Mouse (Mus musculus) heart, embryonic 11.5 days (tissue): Measurements from ENCODE around the gene Macrod2. TPM values are rescaled to one million over a fixed set of nuclear protein-coding genes. Genes with fewer than 3 reads are reported as not detected.

ENCODE experiments used
- ATAC-seq: fragments of 200-750 bp; cut with Nextera tagmentation; replicated peaks from 2 replicates; pipeline ENCODE4 v1.8.0; 2017; ENCODE audit warnings: moderate library complexity; ENCODE audit not compliant: insufficient number of reproducible peaks, low FRiP score, low TSS enrichment
- H3K27ac ChIP-seq: fragments of 300-500 bp; sonication (generic); 2 replicates; pipeline ENCODE4 v1.5.1; 2014; ENCODE audit warnings: mild to moderate bottlenecking, low read depth, low read length
- H3K27me3 ChIP-seq: fragments of 300-500 bp; sonication (generic); 2 replicates; pipeline ENCODE4 v1.6.1; 2014; ENCODE audit warnings: mild to moderate bottlenecking, low read length, mixed read lengths; ENCODE audit not compliant: control insufficient read depth, insufficient read depth
- H3K36me3 ChIP-seq: fragments of 300-500 bp; sonication (generic); 2 replicates; pipeline ENCODE4 v1.6.1; 2014; ENCODE audit warnings: mild to moderate bottlenecking, low read length, moderate library complexity, mixed read lengths; ENCODE audit not compliant: control insufficient read depth, insufficient read depth
- H3K4me1 ChIP-seq: fragments of 300-500 bp; sonication (generic); 2 replicates; pipeline ENCODE4 v1.6.1; 2014; ENCODE audit warnings: low read length; ENCODE audit not compliant: control insufficient read depth, insufficient read depth
- H3K4me2 ChIP-seq: fragments of 300-500 bp; sonication (generic); 2 replicates; pipeline ENCODE4 v1.6.1; 2014; ENCODE audit warnings: mild to moderate bottlenecking, moderate library complexity
- H3K4me3 ChIP-seq: fragments of 300-500 bp; sonication (generic); 2 replicates; pipeline ENCODE4 v1.5.1; 2014; ENCODE audit warnings: low read depth, low read length
- H3K9ac ChIP-seq: fragments of 300-500 bp; sonication (generic); 2 replicates; pipeline ENCODE4 v1.6.1; 2014; ENCODE audit warnings: mild to moderate bottlenecking, low read depth, low read length, moderate library complexity
- H3K9me3 ChIP-seq: fragments of 300-500 bp; sonication (generic); replicated peaks from 2 replicates; pipeline ENCODE4 v1.6.1; 2016; ENCODE audit warnings: low read length; ENCODE audit not compliant: control insufficient read depth
- WGBS: fragments of 180-500 bp; shearing (Covaris S2); extraction: QIAGEN DNeasy Blood & Tissue Kit; methylation state at CpG from one replicate; pipeline ENCODE4 v1.1.7; 2014; ENCODE audit not compliant: insufficient replicate concordance; 5-methylcytosine and 5-hydroxymethylcytosine counted together
- polyA plus RNA-seq: library from polyadenylated mRNA; unstranded; fragments of >200 nt; fragmentation: Nextera tagmentation; extraction: Ambion mirVana; gene quantifications from 2 replicates; pipeline ENCODE4 v1.2.1, GENCODE M21; 2014

Gene Macrod2
- polyA plus RNA-seq, 1 experiment from 2014 or later = 20.5 TPM

DNA sequence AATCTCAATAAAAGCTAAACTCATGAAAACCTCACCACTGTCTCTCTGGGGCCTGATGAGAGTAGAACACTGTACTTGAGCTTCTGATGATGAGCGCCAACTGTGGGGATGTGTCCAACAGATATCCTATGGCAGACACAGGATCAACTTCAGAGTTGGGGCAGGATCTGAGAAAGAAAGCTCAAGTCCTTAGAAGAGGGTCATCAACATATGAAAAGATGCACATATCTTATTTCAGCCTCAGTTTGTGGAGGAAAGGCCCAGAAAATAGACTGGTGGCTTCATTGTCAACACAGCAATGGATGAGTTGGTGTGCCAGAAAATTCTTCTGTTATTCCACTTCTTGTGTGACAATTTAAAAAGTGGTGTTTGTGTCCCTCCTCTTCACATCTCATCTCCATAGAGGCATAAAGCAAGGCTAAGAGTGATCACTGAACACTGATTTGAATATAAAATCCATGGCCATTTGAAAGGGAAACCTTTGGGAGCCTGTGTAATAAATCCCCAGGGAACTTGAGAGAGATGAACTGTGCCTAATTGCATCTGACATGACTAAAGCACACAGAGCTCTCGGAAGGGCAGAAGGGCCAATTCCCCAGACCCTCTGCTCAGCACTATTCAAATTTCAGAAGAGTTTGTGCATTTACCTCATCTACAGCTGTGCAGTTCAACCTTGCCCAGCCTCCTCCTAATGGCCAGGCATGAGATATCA, 806.4 kb downstream of the Macrod2 start:
- H3K4me3 ChIP-seq = no peak overlapping the region
- WGBS = 85% methylated on average over 2 of the region's 2 CpGs
- no peaks in the 10 kb centered on the region for H3K9me3 ChIP-seq
- H3K4me2 ChIP-seq = no peak overlapping the region
- H3K4me1 ChIP-seq = no peaks in the 10 kb centered on the region
- no peaks in the 10 kb centered on the region for H3K27me3 ChIP-seq
- H3K27ac ChIP-seq = no peak overlapping the region
- ATAC-seq = no peak
- H3K9ac ChIP-seq = no peak overlapping the region
- H3K36me3 ChIP-seq = no peaks in the 10 kb centered on the region

DNA sequence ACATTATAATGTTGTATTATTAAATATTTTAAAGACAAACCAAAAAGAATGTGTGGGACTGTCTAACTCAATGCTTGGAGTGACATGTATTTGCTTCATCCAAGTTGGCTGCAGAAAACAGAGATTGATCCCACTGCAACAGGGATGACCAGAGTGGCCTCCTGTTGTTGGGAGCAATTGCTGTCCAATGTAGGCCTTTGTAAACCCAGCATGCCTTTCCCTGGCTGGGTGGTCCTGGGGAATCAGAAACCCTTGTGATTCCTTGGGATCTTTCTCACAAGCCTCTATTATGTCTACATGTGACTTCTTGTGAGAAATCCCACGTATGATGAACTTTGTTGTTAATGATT, 806.9 kb downstream of the Macrod2 start:
- 85% methylated on average over 1 of the region's 1 CpGs for WGBS
- Histone ChIP-seq H3K9me3 (no peaks in the 10 kb centered on the region), H3K27ac (no peak overlapping the region), H3K4me3 (no peak overlapping the region), H3K36me3 (no peaks in the 10 kb centered on the region), H3K27me3 (no peaks in the 10 kb centered on the region), H3K9ac (no peak overlapping the region), H3K4me2 (no peak overlapping the region), H3K4me1 (no peaks in the 10 kb centered on the region)
- ATAC-seq = no peak

DNA sequence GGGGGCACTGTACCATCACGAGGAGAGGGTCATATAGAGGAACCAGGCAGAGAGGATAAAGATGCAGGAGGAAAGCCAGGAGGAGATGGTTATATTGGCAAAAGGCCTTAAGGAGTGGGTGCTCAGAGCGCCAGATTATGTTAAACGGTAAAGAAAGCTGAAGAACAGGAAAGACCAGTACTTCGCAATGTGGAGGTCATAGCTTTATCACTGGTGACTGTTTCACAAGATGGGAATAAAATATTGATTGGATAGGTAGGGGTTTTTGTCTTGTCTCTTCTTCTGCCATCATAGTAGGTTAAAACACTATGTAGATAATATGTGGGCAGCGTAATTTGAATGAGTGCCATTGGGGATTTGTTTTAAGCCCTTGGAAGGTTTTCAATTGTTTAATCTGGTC, 816.2 kb downstream of the Macrod2 start:
- no peak overlapping the region for H3K9ac ChIP-seq
- no peak for ATAC-seq
- no peaks in the 10 kb centered on the region for H3K36me3 ChIP-seq
- no peak overlapping the region for H3K27ac ChIP-seq
- H3K4me2 ChIP-seq = no peak overlapping the region
- WGBS = 85% methylated on average over 5 of the region's 5 CpGs
- H3K9me3 ChIP-seq = no peaks in the 10 kb centered on the region
- no peak overlapping the region for H3K4me3 ChIP-seq
- no peaks in the 10 kb centered on the region for H3K27me3 ChIP-seq
- no peaks in the 10 kb centered on the region for H3K4me1 ChIP-seq

DNA sequence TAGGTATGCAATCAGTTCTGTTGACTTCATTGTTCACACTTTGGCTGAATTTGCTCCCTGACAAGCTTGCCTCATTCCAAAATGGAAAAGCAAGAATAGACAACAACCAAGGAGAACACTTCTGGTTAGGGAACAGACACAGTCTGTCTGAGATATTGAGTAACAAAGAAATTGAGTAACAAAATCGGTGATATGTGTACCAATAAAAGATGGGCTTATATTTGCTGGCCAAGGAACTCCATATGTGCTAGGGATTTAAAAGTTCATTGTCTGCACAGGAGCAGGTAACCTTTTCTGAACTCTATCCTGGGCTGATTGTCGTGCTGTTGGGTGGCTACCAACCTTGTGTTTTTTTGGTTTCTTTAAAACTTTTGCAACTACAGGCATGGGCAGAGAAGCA, 817.2 kb downstream of the Macrod2 start:
- no peaks in the 10 kb centered on the region for H3K27me3 ChIP-seq
- H3K4me2 ChIP-seq = no peak overlapping the region
- no peaks in the 10 kb centered on the region for H3K36me3 ChIP-seq
- no peak for ATAC-seq
- no peaks in the 10 kb centered on the region for H3K9me3 ChIP-seq
- H3K4me1 ChIP-seq = no peaks in the 10 kb centered on the region
- no peak overlapping the region for H3K27ac ChIP-seq
- WGBS = 85% methylated on average over 2 of the region's 2 CpGs
- H3K4me3 ChIP-seq = no peak overlapping the region
- H3K9ac ChIP-seq = no peak overlapping the region

DNA sequence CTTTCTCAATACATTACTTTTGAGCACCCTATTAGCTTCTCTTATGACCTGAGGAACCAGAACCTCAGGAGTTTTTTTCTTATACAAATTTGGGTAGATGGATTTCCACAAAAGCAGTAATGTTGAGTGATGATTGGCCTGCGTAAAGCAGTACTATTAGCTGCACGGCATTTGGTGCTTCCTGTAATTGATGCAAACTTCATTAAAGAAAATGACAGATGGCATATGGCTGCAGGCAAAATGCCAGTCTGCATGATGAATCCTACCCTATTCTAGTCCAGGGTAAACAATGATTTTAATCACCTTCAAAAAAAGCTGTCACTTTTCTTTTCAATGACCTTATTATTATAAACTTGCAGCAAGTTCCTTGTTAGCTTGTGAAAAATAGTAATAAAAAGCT, 822.4 kb downstream of the Macrod2 start:
- no peaks in the 10 kb centered on the region for H3K36me3 ChIP-seq
- 80% methylated on average over 2 of the region's 2 CpGs for WGBS
- H3K9ac ChIP-seq = no peak overlapping the region
- no peaks in the 10 kb centered on the region for H3K9me3 ChIP-seq
- H3K4me3 ChIP-seq = no peak overlapping the region
- no peak for ATAC-seq
- H3K27me3 ChIP-seq = no peaks in the 10 kb centered on the region
- H3K27ac ChIP-seq = no peak overlapping the region
- no peaks in the 10 kb centered on the region for H3K4me1 ChIP-seq
- H3K4me2 ChIP-seq = no peak overlapping the region

DNA sequence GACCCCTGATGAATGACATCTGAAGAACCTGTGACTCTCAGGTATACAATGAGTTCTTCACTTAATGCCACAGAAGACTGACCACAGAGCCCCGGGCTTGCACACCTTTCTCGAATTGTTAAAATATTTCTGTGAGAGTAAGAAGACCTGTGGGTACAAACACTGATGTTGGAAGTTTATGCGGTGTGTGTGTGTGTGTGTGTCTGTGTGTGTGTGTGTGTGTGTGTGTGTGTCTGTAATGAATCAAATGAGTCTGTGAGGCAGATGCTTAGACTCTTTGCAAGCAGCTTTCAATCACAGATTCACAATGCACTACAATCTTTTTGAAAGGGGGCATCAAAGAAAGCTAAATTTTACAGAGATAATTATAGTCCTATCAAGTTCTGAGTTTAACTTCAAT, 822.8 kb downstream of the Macrod2 start:
- no peak for ATAC-seq
- 73% methylated on average over 3 of the region's 3 CpGs for WGBS
- no peak overlapping the region for H3K4me2 ChIP-seq

DNA sequence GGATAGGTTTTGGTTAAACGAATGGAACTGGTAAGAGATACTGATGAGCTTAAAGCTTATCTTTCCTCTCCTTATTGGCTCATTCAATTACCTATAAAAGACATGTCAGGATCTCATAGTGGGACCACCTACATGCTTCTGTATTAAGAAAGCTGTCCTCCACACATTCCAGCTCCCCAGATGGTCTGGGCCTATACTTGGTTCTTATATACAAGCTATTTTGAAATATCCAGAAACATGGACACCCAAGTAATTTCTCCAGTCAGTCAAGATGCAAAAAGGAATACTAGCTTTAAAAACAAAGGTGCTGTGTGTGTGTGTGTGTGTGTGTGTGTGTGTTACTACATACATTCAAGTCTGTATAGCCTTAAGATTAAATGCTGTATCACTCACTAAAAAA, 833.7 kb downstream of the Macrod2 start:
- no peaks in the 10 kb centered on the region for H3K36me3 ChIP-seq
- WGBS = 77% methylated on average over 1 of the region's 1 CpGs
- H3K4me2 ChIP-seq = no peak overlapping the region
- no peak for ATAC-seq
- H3K9ac ChIP-seq = no peak overlapping the region
- peaks cover 8% of the 10 kb centered on the region for H3K4me1 ChIP-seq
- H3K9me3 ChIP-seq = no peaks in the 10 kb centered on the region
- no peaks in the 10 kb centered on the region for H3K27me3 ChIP-seq
- H3K4me3 ChIP-seq = no peak overlapping the region
- no peak overlapping the region for H3K27ac ChIP-seq

More for the DNA sequence above, 822.8 kb downstream of the Macrod2 start:
- no peaks in the 10 kb centered on the region for H3K27me3 ChIP-seq
- no peaks in the 10 kb centered on the region for H3K36me3 ChIP-seq
- H3K9me3 ChIP-seq = no peaks in the 10 kb centered on the region
- no peaks in the 10 kb centered on the region for H3K4me1 ChIP-seq
- H3K27ac ChIP-seq = no peak overlapping the region
- H3K4me3 ChIP-seq = no peak overlapping the region
- H3K9ac ChIP-seq = no peak overlapping the region

DNA sequence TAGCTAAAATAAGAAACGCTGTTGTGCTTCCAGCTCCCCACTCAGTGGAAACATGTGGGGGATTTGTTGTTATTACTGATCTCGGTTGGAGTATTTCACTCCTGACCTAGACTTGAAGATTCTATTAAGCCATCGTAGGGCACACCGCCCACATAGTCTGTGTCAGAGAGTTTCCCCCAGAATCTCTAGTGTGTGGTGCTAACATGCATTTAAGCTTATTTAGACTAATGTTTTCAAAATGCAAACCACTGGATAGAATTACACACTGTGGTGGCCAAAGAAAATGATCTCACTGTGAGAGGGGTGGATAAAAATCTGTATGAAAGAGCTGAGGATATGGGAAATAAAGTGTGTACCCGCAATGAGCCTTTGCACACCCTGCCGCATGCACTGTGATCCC, 834.7 kb downstream of the Macrod2 start:
- Histone ChIP-seq H3K4me2 (no peak overlapping the region), H3K4me1 (peaks cover 8% of the 10 kb centered on the region), H3K36me3 (no peaks in the 10 kb centered on the region), H3K4me3 (no peak overlapping the region), H3K9me3 (no peaks in the 10 kb centered on the region), H3K27me3 (no peaks in the 10 kb centered on the region), H3K27ac (no peak overlapping the region), H3K9ac (no peak overlapping the region)
- 68% methylated on average over 6 of the region's 6 CpGs for WGBS
- no peak for ATAC-seq

DNA sequence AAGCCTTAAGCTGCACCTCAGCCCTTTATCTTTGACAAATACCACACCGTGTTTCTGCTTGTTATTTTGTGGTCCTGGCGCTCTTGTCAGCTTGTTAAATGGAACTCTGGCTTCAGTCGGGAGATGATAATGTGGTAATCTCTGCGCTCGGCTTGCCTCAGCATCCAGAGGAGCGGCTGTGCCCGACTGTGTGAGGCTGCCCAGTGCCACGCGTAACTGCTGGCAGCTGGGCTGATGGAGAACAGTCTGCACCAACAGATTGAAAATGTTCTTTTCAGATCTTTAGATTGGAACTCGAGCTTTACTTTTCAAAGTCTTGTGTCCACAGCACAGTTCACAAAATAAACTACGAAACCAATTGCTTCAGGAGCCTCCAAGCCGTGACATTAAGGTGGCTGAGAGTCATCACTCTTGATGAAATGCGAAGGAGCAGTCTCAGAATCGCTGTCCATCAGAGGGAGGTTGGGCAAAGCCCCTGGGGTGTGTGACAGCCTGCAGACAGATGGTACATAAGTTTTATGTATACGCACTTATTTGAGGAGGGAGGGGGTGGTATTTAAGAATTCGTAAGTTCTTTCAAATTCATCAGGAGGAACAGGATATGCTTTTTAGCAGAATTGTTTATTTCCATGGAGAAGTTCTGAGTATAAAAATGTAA, 836.0 kb downstream of the Macrod2 start:
- no peak for ATAC-seq
- Histone ChIP-seq H3K4me2 (peak overlapping the region; percentile 45), H3K9me3 (no peaks in the 10 kb centered on the region), H3K36me3 (no peaks in the 10 kb centered on the region), H3K27ac (no peak overlapping the region), H3K4me1 (peaks cover 8% of the 10 kb centered on the region), H3K4me3 (peak overlapping the region; percentile 6; the same call in 1 of the 2 replicates), H3K27me3 (no peaks in the 10 kb centered on the region), H3K9ac (no peak overlapping the region)
- 16% methylated on average over 16 of the region's 16 CpGs for WGBS
